ENCODE assay signal across 8 mouse cellular contexts in genomic region chr2:30659836-30660612, GRCm38 (mm10).
A peak's percentile ranks its signal among the peaks of the same experiment; 100 is the strongest.
DNase-seq lines count a peak whose midpoint lies in the region; ATAC-seq and TF ChIP-seq lines count a peak whose summit lies in the region.

No protein-coding gene starts in this region.

- no peak for ATAC-seq in forebrain, postnatal 0 days
- ATAC-seq in limb, embryonic 12.5 days (ENCODE audit: insufficient number of reproducible peaks, insufficient read depth, low FRiP score, low TSS enrichment, low read depth), result no peak
- no peak for ATAC-seq in neural tube, embryonic 15.5 days (ENCODE audit: low FRiP score)

- no peak for DNase-seq in layer of hippocampus, adult 2 months (ENCODE audit: low spot score in 2 of 2)
- no peak for DNase-seq in layer of hippocampus, postnatal 14 days (ENCODE audit: low spot score in 2 of 2)
- peak; percentile 49 for DNase-seq in forebrain, postnatal 0 days
- no peak for DNase-seq in T-cell, adult 2 months (ENCODE audit: low spot score)
- no peak for DNase-seq in adrenal gland, postnatal 10 days
- DNase-seq in right cerebral cortex, adult 2 months (ENCODE audit: low spot score in 2 of 2), result no peak

- H3K9ac ChIP-seq in forebrain, postnatal 0 days, result 0 out of 2 replicates have a peak overlapping the region, but pooled peaks have one; percentile 31
- peak overlapping the region; percentile 18; the same call in 1 of the 2 replicates for H3K9ac ChIP-seq in limb, embryonic 12.5 days (replicated peaks)
- peak overlapping the region; percentile 40 for H3K9ac ChIP-seq in neural tube, embryonic 15.5 days (replicated peaks)

- peak overlapping the region; percentile 100 for H3K27ac ChIP-seq in layer of hippocampus, adult 2 months
- H3K27ac ChIP-seq in forebrain, postnatal 0 days (ENCODE audit: low read depth, low read length), result peak overlapping the region; percentile 100
- H3K27ac ChIP-seq in limb, embryonic 12.5 days, result peak overlapping the region; percentile 99
- peak overlapping the region; percentile 98 for H3K27ac ChIP-seq in neural tube, embryonic 15.5 days (replicated peaks)

- no peaks in the 10 kb centered on the region for H3K36me3 ChIP-seq in forebrain, postnatal 0 days (ENCODE audit: insufficient read depth)
- H3K36me3 ChIP-seq in limb, embryonic 12.5 days, result no peaks in the 10 kb centered on the region
- no peaks in the 10 kb centered on the region for H3K36me3 ChIP-seq in neural tube, embryonic 15.5 days

- H3K4me1 ChIP-seq in forebrain, postnatal 0 days (ENCODE audit: insufficient read depth), result peaks cover 40% of the 10 kb centered on the region
- peaks cover 75% of the 10 kb centered on the region for H3K4me1 ChIP-seq in limb, embryonic 12.5 days (replicated peaks)
- peaks cover 72% of the 10 kb centered on the region for H3K4me1 ChIP-seq in neural tube, embryonic 15.5 days

- H3K4me2 ChIP-seq in forebrain, postnatal 0 days (ENCODE audit: low read depth), result no peak overlapping the region
- peak overlapping the region; percentile 9; the same call in 1 of the 2 replicates for H3K4me2 ChIP-seq in limb, embryonic 12.5 days
- 0 out of 2 replicates have a peak overlapping the region, but pooled peaks have one; percentile 5 for H3K4me2 ChIP-seq in neural tube, embryonic 15.5 days

- H3K27me3 ChIP-seq in forebrain, postnatal 0 days (ENCODE audit: insufficient read depth, low read length), result no peaks in the 10 kb centered on the region
- no peaks in the 10 kb centered on the region for H3K27me3 ChIP-seq in limb, embryonic 12.5 days
- no peaks in the 10 kb centered on the region for H3K27me3 ChIP-seq in neural tube, embryonic 15.5 days (replicated peaks)

- no peaks in the 10 kb centered on the region for H3K9me3 ChIP-seq in forebrain, postnatal 0 days (ENCODE audit: low read length)
- H3K9me3 ChIP-seq in limb, embryonic 12.5 days, result no peaks in the 10 kb centered on the region
- H3K9me3 ChIP-seq in neural tube, embryonic 15.5 days (replicated peaks), result no peaks in the 10 kb centered on the region

- 38% methylated on average over 11 of the region's 11 CpGs for WGBS in forebrain, postnatal 0 days
- 29% methylated on average over 11 of the region's 11 CpGs for WGBS in limb, embryonic 12.5 days
- 20% methylated on average over 11 of the region's 11 CpGs for WGBS in neural tube, embryonic 15.5 days

- H3K4me3 ChIP-seq in layer of hippocampus, adult 2 months, result no peak overlapping the region
- no peak overlapping the region for H3K4me3 ChIP-seq in forebrain, postnatal 0 days (ENCODE audit: low read depth, low read length)
- no peak overlapping the region for H3K4me3 ChIP-seq in limb, embryonic 12.5 days (replicated peaks)
- H3K4me3 ChIP-seq in neural tube, embryonic 15.5 days (replicated peaks), result no peak overlapping the region

- no peak for TF ChIP-seq CTCF in layer of hippocampus, adult 2 months (conservative IDR thresholded peaks at IDR 0.05)
- TF ChIP-seq CTCF in forebrain, postnatal 0 days (IDR thresholded peaks at IDR 0.05; ENCODE audit: low read depth), result no peak
